Mouse (Mus musculus) bone marrow macrophage, adult 2 months (primary cell): Measurements from ENCODE around the gene Ptpro. TPM values are rescaled to one million over a fixed set of nuclear protein-coding genes. Genes with fewer than 3 reads are reported as not detected.

Source experiments
- H3K27ac ChIP-seq: 2 replicates; pipeline ENCODE4 v1.5.1; 2012; ENCODE audit warnings: low read depth, low read length; ENCODE audit not compliant: insufficient read depth
- H3K4me1 ChIP-seq: 2 replicates; pipeline ENCODE4 v1.6.1; 2012; ENCODE audit warnings: low read length; ENCODE audit not compliant: control insufficient read depth, insufficient read depth
- H3K4me3 ChIP-seq: 2 replicates; pipeline ENCODE4 v1.5.1; 2012; ENCODE audit warnings: mild to moderate bottlenecking, low read length, moderate library complexity; ENCODE audit not compliant: insufficient read depth
- CTCF ChIP-seq: IDR thresholded peaks from 2 replicates; pipeline ENCODE4 v1.5.1; 2012; ENCODE audit warnings: low read depth, mild to moderate bottlenecking, low read length, moderate library complexity
- POLR2A ChIP-seq: IDR thresholded peaks from 2 replicates; pipeline ENCODE4 v1.6.1; 2012; ENCODE audit warnings: mild to moderate bottlenecking, low read depth, low read length, borderline replicate concordance
- polyA plus RNA-seq: library from polyadenylated mRNA; stranded (reverse); fragments of >200 nt; gene quantifications from 2 replicates; pipeline ENCODE4 v1.2.4, GENCODE M21; 2012; ENCODE audit not compliant: missing spikeins, insufficient read depth, insufficient read length

Gene Ptpro
- polyA plus RNA-seq, 1 experiment = 155 TPM

DNA sequence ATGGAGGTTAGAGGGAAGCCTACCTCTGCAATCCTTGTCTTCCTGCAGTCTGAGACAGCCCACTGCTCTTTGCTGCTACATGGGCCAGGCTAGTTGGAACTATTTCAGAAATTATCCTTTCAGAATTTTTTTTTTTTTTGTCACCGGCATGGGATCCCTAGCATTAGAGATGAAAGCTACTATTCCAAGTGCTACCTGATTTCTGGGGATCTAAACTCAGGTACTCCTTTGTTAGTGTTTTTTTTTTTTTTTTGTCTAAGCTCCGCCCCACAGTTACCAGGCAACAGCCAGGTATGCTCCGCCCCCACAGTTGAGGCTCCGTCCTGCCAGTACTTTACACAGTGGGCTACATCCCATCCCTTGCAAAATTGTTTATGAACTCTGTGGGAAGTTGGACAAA, 76.1 kb downstream of the Ptpro start:
- Histone ChIP-seq H3K27ac (no peak overlapping the region), H3K4me3 (no peak overlapping the region)
- no peak for TF ChIP-seq POLR2A
- TF ChIP-seq CTCF = no peak

GRCm38 (mm10) chr6:137330782-137331181, 78.7 kb downstream of the Ptpro start:
- no peaks in the 10 kb centered on the region for H3K4me1 ChIP-seq
- no peak overlapping the region for H3K4me3 ChIP-seq
- no peak overlapping the region for H3K27ac ChIP-seq
- TF ChIP-seq POLR2A = no peak
- TF ChIP-seq CTCF = no peak

More for the DNA sequence above, 76.1 kb downstream of the Ptpro start:
- H3K4me1 ChIP-seq = no peaks in the 10 kb centered on the region

DNA sequence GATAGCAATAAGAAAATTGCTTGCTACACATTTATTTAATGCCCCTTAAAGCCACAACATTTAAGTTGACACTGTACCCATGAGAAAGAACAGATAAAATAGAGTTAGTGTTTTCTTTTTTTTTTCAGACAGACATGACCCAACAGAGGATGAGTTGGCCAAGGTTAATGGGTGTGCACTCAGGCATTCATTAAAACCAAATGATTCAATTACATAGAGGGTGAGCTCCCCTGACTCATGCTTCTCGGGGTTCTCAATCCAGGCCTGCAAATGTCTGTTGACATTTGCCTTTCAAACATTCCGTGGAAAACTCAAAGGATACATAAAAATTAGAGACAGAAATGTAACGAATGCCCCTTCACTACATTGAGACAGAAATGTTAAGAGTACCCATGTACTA, 79.7 kb downstream of the Ptpro start:
- H3K4me3 ChIP-seq = no peak overlapping the region

DNA sequence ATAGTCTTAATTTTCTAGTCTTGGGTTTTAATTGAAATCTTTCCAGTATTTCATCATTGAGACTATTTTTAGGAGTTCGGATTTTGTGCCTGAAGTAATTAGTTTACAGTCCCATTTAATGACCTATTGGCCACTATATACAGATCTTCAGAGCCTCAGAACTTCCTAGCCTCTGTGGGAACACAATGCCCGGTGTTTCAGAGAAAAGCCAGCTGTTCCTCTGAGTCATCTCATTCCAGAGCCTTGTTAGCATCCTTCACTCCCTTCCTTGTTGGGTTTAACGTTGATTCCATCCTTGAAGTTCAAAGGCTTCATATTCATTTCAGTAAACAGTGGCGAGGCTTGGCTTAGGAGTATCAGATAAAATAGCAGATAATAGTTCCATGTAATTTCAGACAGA, 87.0 kb downstream of the Ptpro start:
- Histone ChIP-seq H3K27ac (no peak overlapping the region), H3K4me1 (no peaks in the 10 kb centered on the region), H3K4me3 (no peak overlapping the region)
- TF ChIP-seq CTCF = no peak

More for the DNA sequence above, 79.7 kb downstream of the Ptpro start:
- Histone ChIP-seq H3K4me1 (no peaks in the 10 kb centered on the region), H3K27ac (no peak overlapping the region)
- TF ChIP-seq POLR2A = no peak
- TF ChIP-seq CTCF = no peak

GRCm38 (mm10) chr6:137343688-137344441, 91.7 kb downstream of the Ptpro start:
- Histone ChIP-seq H3K4me1 (no peaks in the 10 kb centered on the region), H3K27ac (no peak overlapping the region), H3K4me3 (no peak overlapping the region)
- no peak for TF ChIP-seq CTCF
- TF ChIP-seq POLR2A = no peak

GRCm38 (mm10) chr6:137360166-137360565, 108.0 kb downstream of the Ptpro start:
- H3K4me1 ChIP-seq = no peaks in the 10 kb centered on the region
- H3K27ac ChIP-seq = no peak overlapping the region
- no peak for TF ChIP-seq CTCF
- TF ChIP-seq POLR2A = no peak
- H3K4me3 ChIP-seq = no peak overlapping the region

- no peak overlapping the region for H3K27ac ChIP-seq
- H3K4me1 ChIP-seq = no peaks in the 10 kb centered on the region
- no peak overlapping the region for H3K4me3 ChIP-seq
- TF ChIP-seq CTCF (no peak), POLR2A (no peak)
These were observed 110.1 kb downstream of the Ptpro start for GRCm38 (mm10) chr6:137362216-137362615.

GRCm38 (mm10) chr6:137364681-137365080, 112.6 kb downstream of the Ptpro start:
- no peaks in the 10 kb centered on the region for H3K4me1 ChIP-seq
- no peak overlapping the region for H3K27ac ChIP-seq
- no peak for TF ChIP-seq CTCF
- TF ChIP-seq POLR2A = no peak
- no peak overlapping the region for H3K4me3 ChIP-seq

DNA sequence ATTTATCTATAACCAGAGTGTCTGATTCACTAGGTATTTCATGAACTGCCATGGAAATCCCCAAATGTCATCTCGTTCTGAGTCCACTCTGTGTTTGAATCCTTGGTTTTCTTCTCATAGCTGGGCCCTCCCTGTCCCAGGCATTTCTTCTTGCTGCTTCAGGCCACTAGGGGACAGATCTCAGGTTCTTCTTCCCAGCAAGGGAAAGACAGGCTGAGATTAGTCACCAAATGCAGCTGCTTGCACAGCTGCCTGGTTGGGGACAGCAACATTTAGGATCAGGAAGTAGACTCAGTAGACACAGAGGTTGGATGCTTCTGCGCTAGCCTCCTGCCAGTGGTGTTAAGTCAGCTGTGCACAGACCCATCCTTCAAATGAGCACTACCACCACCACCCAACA, 113.5 kb downstream of the Ptpro start:
- Histone ChIP-seq H3K4me1 (no peaks in the 10 kb centered on the region), H3K4me3 (no peak overlapping the region), H3K27ac (no peak overlapping the region)
- TF ChIP-seq CTCF (no peak), POLR2A (no peak)

DNA sequence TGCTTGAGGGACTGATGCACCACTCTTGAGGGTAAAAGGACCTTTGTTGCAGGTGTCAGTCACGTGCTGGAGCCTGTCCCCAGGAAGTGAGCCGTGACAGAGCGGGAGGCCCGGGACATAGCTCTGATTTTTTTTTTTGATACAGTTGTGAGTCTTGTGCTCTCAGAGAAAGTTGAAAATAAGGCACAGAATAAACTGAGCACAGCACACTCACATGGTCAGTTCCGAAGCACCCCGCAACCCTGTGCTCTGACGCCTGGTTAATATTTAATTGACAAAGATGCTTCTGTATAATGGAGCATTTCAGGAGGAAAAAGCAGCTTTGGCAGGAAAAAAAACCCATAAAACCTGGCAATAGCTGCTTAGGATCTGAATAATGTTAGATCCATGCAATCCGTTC, 118.6 kb downstream of the Ptpro start:
- TF ChIP-seq POLR2A (no peak), CTCF (no peak)
- Histone ChIP-seq H3K4me1 (no peaks in the 10 kb centered on the region), H3K4me3 (no peak overlapping the region), H3K27ac (no peak overlapping the region)
